Mouse (Mus musculus): Measurements from ENCODE around the gene Acod1. TPM values are rescaled to one million over a fixed set of nuclear protein-coding genes. Genes with fewer than 3 reads are reported as not detected.

The Acod1 gene
- polyA plus RNA-seq, 2 experiments: 0.06 to 0.08 TPM

DNA sequence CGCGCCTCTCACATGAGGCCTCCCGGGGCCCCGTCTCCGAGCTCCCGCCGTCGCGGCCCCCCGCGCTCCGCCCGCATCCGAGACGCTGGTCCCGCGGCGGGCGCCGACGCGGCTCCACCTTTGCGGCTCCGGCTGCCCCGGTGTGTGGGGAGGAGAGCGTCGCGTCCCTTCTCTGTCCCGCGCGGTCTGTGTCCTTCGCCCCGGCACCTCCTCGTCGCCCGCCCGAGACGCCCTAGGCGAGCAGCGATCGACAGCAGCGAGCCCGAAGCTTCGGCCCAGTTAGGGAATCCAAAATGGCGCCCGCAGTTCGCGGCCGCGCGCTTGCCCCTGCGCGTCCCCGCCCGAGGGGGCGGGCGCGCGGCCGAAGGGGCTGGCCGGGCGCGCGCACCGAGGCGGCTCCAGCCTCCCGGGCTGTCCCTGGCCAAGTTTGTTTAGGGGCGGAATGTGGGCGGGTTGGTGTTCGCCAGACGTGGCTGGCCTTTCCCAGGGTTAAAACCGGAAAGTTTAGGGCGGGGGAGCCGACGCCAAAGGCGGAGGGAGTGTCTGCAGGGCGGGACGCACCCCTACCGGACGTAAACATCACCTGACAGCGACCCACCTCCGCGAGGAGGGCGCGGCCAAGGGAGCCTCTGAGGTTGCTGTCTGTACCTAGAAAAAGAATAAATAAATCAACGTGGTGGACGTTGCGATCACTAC lies 52.6 kb downstream of the Acod1 start, which contains the start of gene Fbxl3:
Gene Fbxl3 (minus strand): TSS at position 329 of the 696 bp plus-strand sequence.
- Histone ChIP-seq H3K27ac (peak within 1 kb of the TSS; percentile 92), H3K4me3 (ENCODE audit: insufficient read depth in 1 of 2, low read depth in 2 of 2, low read length in 2 of 2) (peak within 1 kb of the TSS; percentile 76 to 82), H3K9me3 (ENCODE audit: control insufficient read depth, low read length) (no peaks in the 10 kb centered on the region), H3K36me3 (replicated peaks; ENCODE audit: control insufficient read depth, insufficient read depth, low read depth) (peaks cover 8% of the 10 kb centered on the region), H3K27me3 (ENCODE audit: control insufficient read depth, insufficient read depth, low read length) (no peaks in the 10 kb centered on the region), H3K4me1 (replicated peaks; ENCODE audit: control insufficient read depth in 2 of 2, insufficient read depth in 2 of 2, low read length in 1 of 2) (peaks cover 0 to 9% of the 10 kb centered on the region in 2 experiments; a peak in 3 of 4 replicates), H3K9ac (replicated peaks) (peak within 1 kb of the TSS; percentile 98), H3K4me2 (ENCODE audit: low read depth) (peak within 1 kb of the TSS; percentile 78)
- ATAC-seq (ENCODE audit: insufficient read depth): peak; percentile 87
- peak; percentile 83 to 90 (median 86) for DNase-seq (ENCODE audit: low read depth in 3 of 3, low spot score in 3 of 3)
- WGBS (ENCODE audit: insufficient replicate concordance): under 1% methylated on average over 86 of the region's 88 CpGs
- TF ChIP-seq EP300 (IDR thresholded peaks at IDR 0.05; ENCODE audit: low read depth) (no peak), CTCF (IDR thresholded peaks at IDR 0.05; ENCODE audit: low read depth) (no peak; the same call in 1 of the 2 replicates)

DNA sequence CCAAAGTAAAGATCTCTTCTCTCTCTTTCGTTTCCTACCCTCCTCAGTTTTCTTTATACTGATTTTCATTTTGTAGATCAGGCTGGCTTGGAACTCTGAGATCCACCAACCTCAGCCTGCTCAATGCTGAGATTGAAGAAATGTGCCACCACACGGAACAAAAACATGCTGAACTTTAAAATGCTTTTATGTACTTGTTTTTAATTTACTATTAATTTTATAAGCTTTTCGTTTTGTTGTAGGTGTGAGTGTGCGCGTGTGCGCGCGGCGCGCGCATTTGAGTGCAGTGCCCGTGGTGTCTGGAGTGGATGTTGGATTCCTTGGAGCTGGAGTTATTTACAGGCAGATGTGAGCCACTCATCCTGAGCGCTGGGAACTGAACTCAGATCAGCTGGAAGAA lies 53.5 kb downstream of the Acod1 start:
- Histone ChIP-seq H3K36me3 (replicated peaks; ENCODE audit: control insufficient read depth, insufficient read depth, low read depth) (peaks cover 2% of the 10 kb centered on the region; the same call in 1 of the 2 replicates), H3K9me3 (ENCODE audit: control insufficient read depth, low read length) (no peaks in the 10 kb centered on the region), H3K9ac (replicated peaks) (no peak overlapping the region), H3K27me3 (ENCODE audit: control insufficient read depth, insufficient read depth, low read length) (no peaks in the 10 kb centered on the region), H3K4me2 (ENCODE audit: low read depth) (peak overlapping the region; percentile 64), H3K27ac (no peak overlapping the region), H3K4me3 (ENCODE audit: insufficient read depth in 1 of 2, low read depth in 2 of 2, low read length in 2 of 2) (peak overlapping the region in 1 of 2 experiments; percentile 82; a peak in 2 of 4 replicates), H3K4me1 (replicated peaks; ENCODE audit: control insufficient read depth in 2 of 2, insufficient read depth in 2 of 2, low read length in 1 of 2) (peaks cover 0 to 9% of the 10 kb centered on the region in 2 experiments; a peak in 3 of 4 replicates)
- WGBS (ENCODE audit: insufficient replicate concordance): 79% methylated on average over 13 of the region's 13 CpGs
- DNase-seq (ENCODE audit: low read depth in 3 of 3, low spot score in 3 of 3) (no peak), ATAC-seq (ENCODE audit: insufficient read depth) (no peak)
- TF ChIP-seq EP300 (IDR thresholded peaks at IDR 0.05; ENCODE audit: low read depth) (no peak), CTCF (IDR thresholded peaks at IDR 0.05; ENCODE audit: low read depth) (no peak)

DNA sequence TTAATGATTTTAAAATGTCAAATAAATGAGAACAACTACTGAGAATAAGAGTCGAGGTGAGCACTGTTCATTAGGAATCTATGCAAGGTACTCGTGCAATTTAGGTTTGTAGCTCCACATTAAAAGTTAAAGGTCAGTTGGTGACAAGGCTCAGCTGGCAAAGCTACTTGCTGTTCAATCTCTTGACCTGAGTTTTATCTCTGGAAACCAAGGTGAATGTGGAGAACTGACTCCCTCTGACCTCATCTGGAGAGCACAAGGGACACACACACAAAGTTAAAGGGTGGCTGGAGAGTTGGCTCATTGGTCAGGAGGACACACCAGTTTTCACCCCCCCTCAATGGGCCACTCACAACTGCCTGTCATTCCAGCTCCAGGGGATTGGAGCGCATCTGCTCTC lies 54.4 kb downstream of the Acod1 start:
- DNase-seq (ENCODE audit: low read depth in 3 of 3, low spot score in 3 of 3): no peak
- WGBS (ENCODE audit: insufficient replicate concordance): 71% methylated on average over 3 of the region's 3 CpGs
- Histone ChIP-seq H3K4me1 (replicated peaks; ENCODE audit: control insufficient read depth in 2 of 2, insufficient read depth in 2 of 2, low read length in 1 of 2) (peaks cover 0 to 9% of the 10 kb centered on the region in 2 experiments; a peak in 3 of 4 replicates), H3K9ac (replicated peaks) (no peak overlapping the region), H3K9me3 (ENCODE audit: control insufficient read depth, low read length) (no peaks in the 10 kb centered on the region), H3K4me2 (ENCODE audit: low read depth) (no peak overlapping the region), H3K27ac (no peak overlapping the region), H3K36me3 (replicated peaks; ENCODE audit: control insufficient read depth, insufficient read depth, low read depth) (no peaks in the 10 kb centered on the region; the same call in 1 of the 2 replicates), H3K4me3 (ENCODE audit: insufficient read depth in 1 of 2, low read depth in 2 of 2, low read length in 2 of 2) (no peak overlapping the region), H3K27me3 (ENCODE audit: control insufficient read depth, insufficient read depth, low read length) (no peaks in the 10 kb centered on the region)
- no peak for ATAC-seq (ENCODE audit: insufficient read depth)
- no peak for TF ChIP-seq EP300 (IDR thresholded peaks at IDR 0.05; ENCODE audit: low read depth)
- no peak for TF ChIP-seq CTCF (IDR thresholded peaks at IDR 0.05; ENCODE audit: low read depth)

DNA sequence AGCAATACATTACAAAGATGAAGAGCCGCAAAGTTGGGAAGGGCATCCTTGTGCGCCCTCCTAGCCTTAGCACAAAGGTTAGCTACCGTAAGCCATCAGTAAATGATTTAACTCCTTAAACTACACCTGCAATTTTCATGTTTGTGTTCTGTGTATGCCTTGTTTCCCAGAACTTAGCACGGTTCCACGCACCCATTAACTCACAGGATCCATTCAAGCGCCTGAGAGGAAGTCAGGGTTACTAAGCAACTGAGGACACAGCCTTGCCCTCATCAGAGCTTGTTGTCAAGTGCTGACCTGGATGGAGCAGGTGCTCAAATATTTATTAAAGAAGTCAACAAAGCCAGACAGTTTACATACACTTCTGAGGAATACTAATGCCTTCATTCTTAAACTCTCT lies 55.5 kb downstream of the Acod1 start:
- no peaks in the 10 kb centered on the region for H3K27me3 ChIP-seq (ENCODE audit: control insufficient read depth, insufficient read depth, low read length)
- no peaks in the 10 kb centered on the region for H3K36me3 ChIP-seq (replicated peaks; ENCODE audit: control insufficient read depth, insufficient read depth, low read depth)
- H3K4me1 ChIP-seq (replicated peaks; ENCODE audit: control insufficient read depth in 2 of 2, insufficient read depth in 2 of 2, low read length in 1 of 2): peaks cover 0 to 7% of the 10 kb centered on the region in 2 experiments; a peak in 3 of 4 replicates
- 62% methylated on average over 6 of the region's 6 CpGs for WGBS (ENCODE audit: insufficient replicate concordance)
- H3K27ac ChIP-seq: no peak overlapping the region
- no peak overlapping the region for H3K9ac ChIP-seq (replicated peaks)
- no peak for DNase-seq (ENCODE audit: low read depth in 3 of 3, low spot score in 3 of 3)
- ATAC-seq (ENCODE audit: insufficient read depth): no peak
- H3K4me3 ChIP-seq (ENCODE audit: insufficient read depth in 1 of 2, low read depth in 2 of 2, low read length in 2 of 2): no peak overlapping the region
- H3K9me3 ChIP-seq (ENCODE audit: control insufficient read depth, low read length): no peaks in the 10 kb centered on the region
- TF ChIP-seq CTCF (IDR thresholded peaks at IDR 0.05; ENCODE audit: low read depth) (no peak), EP300 (IDR thresholded peaks at IDR 0.05; ENCODE audit: low read depth) (no peak)
- no peak overlapping the region for H3K4me2 ChIP-seq (ENCODE audit: low read depth)

DNA sequence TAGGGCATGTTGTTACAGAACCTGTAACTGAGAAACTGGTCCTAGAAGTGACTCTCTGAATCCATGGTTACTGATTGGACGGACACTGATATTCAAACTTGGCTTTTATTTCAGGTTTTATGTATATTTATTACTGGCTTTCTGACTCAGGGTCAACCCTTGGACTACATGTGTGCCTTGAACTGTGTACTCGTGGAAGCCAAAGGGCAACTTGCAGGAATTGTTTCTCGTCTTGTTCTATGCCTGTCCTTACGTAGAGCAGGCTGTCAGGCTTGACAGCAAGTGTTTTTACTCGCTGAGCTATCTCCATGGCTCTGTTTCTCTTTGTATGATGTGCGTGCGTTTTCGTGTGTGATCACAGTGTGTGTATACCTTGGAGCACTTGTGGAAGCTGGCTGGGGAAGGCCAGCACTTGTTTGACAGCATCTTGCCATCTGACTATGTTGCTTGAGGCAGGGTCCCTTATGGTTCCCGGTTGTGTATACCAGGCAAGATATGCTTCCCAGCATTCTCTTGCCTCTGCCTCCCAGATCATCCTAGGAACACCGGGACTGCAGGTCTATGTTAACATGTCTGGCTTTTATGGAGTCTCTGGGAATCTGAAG lies 56.1 kb downstream of the Acod1 start:
- DNase-seq (ENCODE audit: low read depth in 3 of 3, low spot score in 3 of 3) (no peak), ATAC-seq (ENCODE audit: insufficient read depth) (no peak)
- Histone ChIP-seq H3K27me3 (ENCODE audit: control insufficient read depth, insufficient read depth, low read length) (no peaks in the 10 kb centered on the region), H3K4me3 (ENCODE audit: insufficient read depth in 1 of 2, low read depth in 2 of 2, low read length in 2 of 2) (no peak overlapping the region), H3K9ac (replicated peaks) (no peak overlapping the region), H3K9me3 (ENCODE audit: control insufficient read depth, low read length) (no peaks in the 10 kb centered on the region), H3K27ac (no peak overlapping the region), H3K4me1 (replicated peaks; ENCODE audit: control insufficient read depth in 2 of 2, insufficient read depth in 2 of 2, low read length in 1 of 2) (0 out of 4 replicates have a peak, but pooled peaks cover 0 to 5% of the 10 kb centered on the region in 2 experiments), H3K4me2 (ENCODE audit: low read depth) (no peak overlapping the region), H3K36me3 (replicated peaks; ENCODE audit: control insufficient read depth, insufficient read depth, low read depth) (no peaks in the 10 kb centered on the region)
- 62% methylated on average over 10 of the region's 10 CpGs for WGBS (ENCODE audit: insufficient replicate concordance)
- TF ChIP-seq EP300 (IDR thresholded peaks at IDR 0.05; ENCODE audit: low read depth) (no peak), CTCF (IDR thresholded peaks at IDR 0.05; ENCODE audit: low read depth) (no peak)

Other genes starting within 250 kb of the Acod1 start
- 2.9 and 3.5 TPM in 2 replicates for gene Kctd12, start 64.3 kb upstream of the Acod1 start, polyA plus RNA-seq (2012; rRNA removed)
- 2.3 and 2.9 TPM in 2 replicates for gene Kctd12, start 64.3 kb upstream of the Acod1 start, polyA plus RNA-seq (2014; fragmentation: Nextera tagmentation; extraction: Ambion mirVana)
- 6.7 and 9.7 TPM in 2 replicates for gene Cln5, start 23.2 kb downstream of the Acod1 start, polyA plus RNA-seq (2012; rRNA removed)
- 17.6 and 20.2 TPM in 2 replicates for gene Cln5, start 23.2 kb downstream of the Acod1 start, polyA plus RNA-seq (2014; fragmentation: Nextera tagmentation; extraction: Ambion mirVana)
- 17.3 and 21.9 TPM in 2 replicates for gene Fbxl3, start 52.6 kb downstream of the Acod1 start, polyA plus RNA-seq (2012; rRNA removed)
- gene Fbxl3, start 52.6 kb downstream of the Acod1 start, polyA plus RNA-seq (2014; fragmentation: Nextera tagmentation; extraction: Ambion mirVana): 12.6 and 16.0 TPM in 2 replicates

Measured in liver, embryonic 14.5 days (tissue).